Mouse (Mus musculus): ENCODE measurements around the gene Gipr. TPM values are rescaled to one million over a fixed set of nuclear protein-coding genes. Genes with fewer than 3 reads are reported as not detected.
A peak's percentile ranks its signal among the peaks of the same experiment; 100 is the strongest.

Gipr gene
- polyA plus RNA-seq, 1 experiment from 2014 or later: 0.26 TPM

DNA sequence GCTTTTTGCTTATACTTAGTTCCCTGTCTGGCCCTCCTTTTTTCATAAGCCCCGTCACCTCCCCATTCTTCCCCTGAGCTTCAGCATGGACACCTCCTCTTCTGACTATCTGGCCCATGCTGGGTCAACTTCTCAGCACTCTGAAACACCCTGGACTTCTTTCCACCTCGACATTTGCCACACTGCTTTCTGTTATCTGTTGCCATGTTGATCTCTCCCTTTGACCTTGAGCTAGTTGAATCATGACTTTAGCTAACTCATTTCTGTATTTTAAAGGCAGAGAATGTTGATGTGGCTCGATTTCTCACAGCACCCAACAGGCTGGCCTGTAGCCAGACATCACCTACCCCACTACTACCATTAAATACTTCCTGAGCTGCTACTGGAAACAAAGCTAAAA lies 58.5 kb downstream of the Gipr start:
- H3K4me3 ChIP-seq (ENCODE audit: low read depth, low read length): no peak overlapping the region
- WGBS: 46% methylated on average over 3 of the region's 3 CpGs
- DNase-seq (no peak), ATAC-seq (ENCODE audit: insufficient read depth) (no peak)
- TF ChIP-seq CTCF (IDR thresholded peaks at IDR 0.05; ENCODE audit: low read depth): no peak
- no peak overlapping the region for H3K4me2 ChIP-seq
- H3K36me3 ChIP-seq (ENCODE audit: insufficient read depth): no peaks in the 10 kb centered on the region
- no peak overlapping the region for H3K9ac ChIP-seq
- H3K27ac ChIP-seq (ENCODE audit: low read depth): no peak overlapping the region
- H3K9me3 ChIP-seq (ENCODE audit: low read depth, low read length): no peaks in the 10 kb centered on the region
- no peaks in the 10 kb centered on the region for H3K4me1 ChIP-seq (ENCODE audit: insufficient read depth)
- no peaks in the 10 kb centered on the region for H3K27me3 ChIP-seq (ENCODE audit: insufficient read depth, low read length)

MicroRNAs encoded within 50 kb of the gene (microRNA counts, 519-probe panel; counts per million panel counts)
- 1,287 counts per million, percentile 6 among the panel's probes with 10 or more counts for microRNA mmu-miR-330

Small RNAs within 50 kb of the gene (microRNA-seq; reads per million reads assigned to microRNA genes)
- gene Mir330 (ENCODE audit: borderline number of aligned reads): 185 reads per million, percentile 56 among the genes with 10 or more reads in this experiment

Other genes with a start within 250 kb of the Gipr start
- gene Nova2, start 240.2 kb downstream of the Gipr start, polyA plus RNA-seq (2014; fragmentation: Nextera tagmentation; extraction: Ambion mirVana): 1.2 TPM in 2 replicates
- gene Nanos2, start 178.7 kb downstream of the Gipr start, polyA plus RNA-seq (2014; fragmentation: Nextera tagmentation; extraction: Ambion mirVana): not detected in 2 replicates
- gene Mypop, start 174.9 kb downstream of the Gipr start, polyA plus RNA-seq (2014; fragmentation: Nextera tagmentation; extraction: Ambion mirVana): 3.7 and 4.8 TPM in 2 replicates
- gene Irf2bp1, start 162.1 kb downstream of the Gipr start, polyA plus RNA-seq (2014; fragmentation: Nextera tagmentation; extraction: Ambion mirVana): 27.3 and 35.0 TPM in 2 replicates
- 2.2 and 2.3 TPM in 2 replicates for gene Foxa3, start 142.6 kb downstream of the Gipr start, polyA plus RNA-seq (2014; fragmentation: Nextera tagmentation; extraction: Ambion mirVana)
- 22.9 and 26.8 TPM in 2 replicates for gene Sympk, start 141.8 kb downstream of the Gipr start, polyA plus RNA-seq (2014; fragmentation: Nextera tagmentation; extraction: Ambion mirVana)
- not detected in 2 replicates for gene Rsph6a, start 111.4 kb downstream of the Gipr start, polyA plus RNA-seq (2014; fragmentation: Nextera tagmentation; extraction: Ambion mirVana)
- 18.5 and 19.2 TPM in 2 replicates for gene Dmwd, start 89.9 kb downstream of the Gipr start, polyA plus RNA-seq (2014; fragmentation: Nextera tagmentation; extraction: Ambion mirVana)
- 20.9 and 23.0 TPM in 2 replicates for gene Dmpk, start 82.3 kb downstream of the Gipr start, polyA plus RNA-seq (2014; fragmentation: Nextera tagmentation; extraction: Ambion mirVana)
- 11.6 and 12.7 TPM in 2 replicates for gene Six5, start 71.5 kb downstream of the Gipr start, polyA plus RNA-seq (2014; fragmentation: Nextera tagmentation; extraction: Ambion mirVana)
- gene Gm4969, start 47.8 kb downstream of the Gipr start, polyA plus RNA-seq (2014; fragmentation: Nextera tagmentation; extraction: Ambion mirVana): 3.0 and 4.0 TPM in 2 replicates
- 9.7 and 11.6 TPM in 2 replicates for gene Fbxo46, start 46.3 kb downstream of the Gipr start, polyA plus RNA-seq (2014; fragmentation: Nextera tagmentation; extraction: Ambion mirVana)
- gene Qpctl, start 16.8 kb downstream of the Gipr start, polyA plus RNA-seq (2014; fragmentation: Nextera tagmentation; extraction: Ambion mirVana): 12.5 and 13.1 TPM in 2 replicates
- gene Snrpd2, start 16.4 kb downstream of the Gipr start, polyA plus RNA-seq (2014; fragmentation: Nextera tagmentation; extraction: Ambion mirVana): 158 and 161 TPM in 2 replicates
- 2.6 and 2.7 TPM in 2 replicates for gene Eml2, start 10.3 kb upstream of the Gipr start, polyA plus RNA-seq (2014; fragmentation: Nextera tagmentation; extraction: Ambion mirVana)
- 1.6 and 2.2 TPM in 2 replicates for gene Gpr4, start 46.4 kb upstream of the Gipr start, polyA plus RNA-seq (2014; fragmentation: Nextera tagmentation; extraction: Ambion mirVana)
- 38.0 and 39.4 TPM in 2 replicates for gene Opa3, start 62.2 kb upstream of the Gipr start, polyA plus RNA-seq (2014; fragmentation: Nextera tagmentation; extraction: Ambion mirVana)
- gene Vasp, start 105.7 kb upstream of the Gipr start, polyA plus RNA-seq (2014; fragmentation: Nextera tagmentation; extraction: Ambion mirVana): 88.9 and 95.3 TPM in 2 replicates
- gene Ppm1n, start 113.9 kb upstream of the Gipr start, polyA plus RNA-seq (2014; fragmentation: Nextera tagmentation; extraction: Ambion mirVana): not detected in 2 replicates
- 8.0 and 9.1 TPM in 2 replicates for gene Rtn2, start 116.5 kb upstream of the Gipr start, polyA plus RNA-seq (2014; fragmentation: Nextera tagmentation; extraction: Ambion mirVana)
- not detected in 2 replicates for gene Fosb, start 143.9 kb upstream of the Gipr start, polyA plus RNA-seq (2014; fragmentation: Nextera tagmentation; extraction: Ambion mirVana)
- gene Ercc1, start 178.7 kb upstream of the Gipr start, polyA plus RNA-seq (2014; fragmentation: Nextera tagmentation; extraction: Ambion mirVana): 88.6 and 90.5 TPM in 2 replicates
- gene Cd3eap, start 193.4 kb upstream of the Gipr start, polyA plus RNA-seq (2014; fragmentation: Nextera tagmentation; extraction: Ambion mirVana): 21.3 and 24.2 TPM in 2 replicates
- 5.4 and 7.9 TPM in 2 replicates for gene Ppp1r13l, start 193.6 kb upstream of the Gipr start, polyA plus RNA-seq (2014; fragmentation: Nextera tagmentation; extraction: Ambion mirVana)
- gene Ercc2, start 215.9 kb upstream of the Gipr start, polyA plus RNA-seq (2014; fragmentation: Nextera tagmentation; extraction: Ambion mirVana): 11.4 and 12.1 TPM in 2 replicates
- gene Klc3, start 238.0 kb upstream of the Gipr start, polyA plus RNA-seq (2014; fragmentation: Nextera tagmentation; extraction: Ambion mirVana): 6.5 and 7.5 TPM in 2 replicates
- gene Ckm, start 238.6 kb upstream of the Gipr start, polyA plus RNA-seq (2014; fragmentation: Nextera tagmentation; extraction: Ambion mirVana): 2.8 and 11.1 TPM in 2 replicates